Mouse (Mus musculus) forebrain, embryonic 10.5 days (tissue): ENCODE results near the gene Serpinb6b. TPM values are rescaled to one million over a fixed set of nuclear protein-coding genes. Genes with fewer than 3 reads are reported as not detected.

Source experiments
- DNase-seq: peaks from one replicate; pipeline ENCODE4 v3.0.0-alpha.2; 2017; ENCODE audit warnings: low spot score; ENCODE audit errors: extremely low spot score
- H3K27ac ChIP-seq: fragments of 300-500 bp; sonication (generic); 2 replicates; pipeline ENCODE4 v1.5.1; 2016; ENCODE audit warnings: mild to moderate bottlenecking
- H3K27me3 ChIP-seq: fragments of 300-500 bp; sonication (generic); 2 replicates; pipeline ENCODE4 v1.6.1; 2016; ENCODE audit warnings: mild to moderate bottlenecking; ENCODE audit not compliant: poor library complexity, severe bottlenecking
- H3K36me3 ChIP-seq: fragments of 300-500 bp; sonication (generic); replicated peaks from 2 replicates; pipeline ENCODE4 v1.6.1; 2016; ENCODE audit warnings: mild to moderate bottlenecking, moderate library complexity
- H3K4me1 ChIP-seq: fragments of 300-500 bp; sonication (generic); 2 replicates; pipeline ENCODE4 v1.6.1; 2016
- H3K4me3 ChIP-seq: fragments of 300-500 bp; sonication (generic); 2 replicates; pipeline ENCODE4 v1.5.1; 2016; ENCODE audit warnings: mild to moderate bottlenecking, moderate library complexity
- H3K9me3 ChIP-seq: fragments of 300-500 bp; sonication (generic); 2 replicates; pipeline ENCODE4 v1.6.1; 2016; ENCODE audit warnings: mild to moderate bottlenecking, moderate library complexity
- WGBS: fragments of 180-500 bp; shearing (Covaris S2); methylation state at CpG from one replicate; pipeline ENCODE4 v1.1.7; 2016; 5-methylcytosine and 5-hydroxymethylcytosine counted together
- polyA plus RNA-seq: library from polyadenylated mRNA; unstranded; fragments of >200 nt; fragmentation: Nextera tagmentation; extraction: Ambion mirVana; gene quantifications from 2 replicates; pipeline ENCODE4 v1.2.1, GENCODE M21; 2016

The Serpinb6b gene
- polyA plus RNA-seq, 1 experiment from 2014 or later = 0.71 TPM

GRCm38 (mm10) chr13:32963990-32964753 is 837 bp upstream of the Serpinb6b start:
- DNase-seq = no peak
- 0 out of 2 replicates have a peak, but pooled peaks cover 6% of the 10 kb centered on the region for H3K4me1 ChIP-seq
- H3K9me3 ChIP-seq = no peaks in the 10 kb centered on the region
- H3K27me3 ChIP-seq = no peaks in the 10 kb centered on the region
- H3K27ac ChIP-seq = no peak overlapping the region
- 90% methylated on average over 9 of the region's 9 CpGs for WGBS
- H3K4me3 ChIP-seq = no peak overlapping the region
- H3K36me3 ChIP-seq = no peaks in the 10 kb centered on the region

DNA sequence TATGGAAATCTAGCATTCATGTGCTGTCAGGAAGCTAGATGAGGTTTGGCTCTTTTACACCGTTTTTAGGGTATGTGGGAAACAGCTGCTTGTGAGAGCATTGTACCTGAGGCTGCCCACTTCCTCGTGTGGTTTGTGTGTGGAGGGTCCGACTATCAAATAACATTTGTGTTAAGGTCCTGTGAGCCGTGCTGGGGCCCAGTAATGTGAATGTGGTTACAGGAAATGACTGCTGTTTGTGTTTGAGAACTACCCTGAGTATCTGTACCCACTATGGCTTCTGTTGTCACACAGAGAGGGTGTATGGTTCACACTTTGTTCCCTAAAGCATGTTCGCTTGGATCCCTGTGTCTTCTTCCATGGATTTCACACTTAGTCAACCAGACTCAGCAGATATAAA is 1.1 kb downstream of the Serpinb6b start:
- 0 out of 2 replicates have a peak, but pooled peaks cover 6% of the 10 kb centered on the region for H3K4me1 ChIP-seq
- H3K9me3 ChIP-seq = no peaks in the 10 kb centered on the region
- H3K27ac ChIP-seq = no peak overlapping the region
- DNase-seq = no peak
- 87% methylated on average over 5 of the region's 5 CpGs for WGBS
- H3K36me3 ChIP-seq = no peaks in the 10 kb centered on the region
- no peak overlapping the region for H3K4me3 ChIP-seq
- no peaks in the 10 kb centered on the region for H3K27me3 ChIP-seq

GRCm38 (mm10) chr13:32967233-32967632 is 2.2 kb downstream of the Serpinb6b start:
- no peak overlapping the region for H3K4me3 ChIP-seq

GRCm38 (mm10) chr13:32968353-32968984 is 3.5 kb downstream of the Serpinb6b start:
- DNase-seq = no peak
- no peak overlapping the region for H3K4me3 ChIP-seq
- H3K9me3 ChIP-seq = no peaks in the 10 kb centered on the region
- 84% methylated on average over 5 of the region's 5 CpGs for WGBS
- H3K36me3 ChIP-seq = no peaks in the 10 kb centered on the region
- 0 out of 2 replicates have a peak, but pooled peaks cover 6% of the 10 kb centered on the region for H3K4me1 ChIP-seq
- H3K27ac ChIP-seq = no peak overlapping the region
- no peaks in the 10 kb centered on the region for H3K27me3 ChIP-seq

More at GRCm38 (mm10) chr13:32967233-32967632, 2.2 kb downstream of the Serpinb6b start:
- Histone ChIP-seq H3K4me1 (0 out of 2 replicates have a peak, but pooled peaks cover 6% of the 10 kb centered on the region), H3K27ac (no peak overlapping the region), H3K27me3 (no peaks in the 10 kb centered on the region), H3K36me3 (no peaks in the 10 kb centered on the region), H3K9me3 (no peaks in the 10 kb centered on the region)
- DNase-seq = no peak

- H3K4me1 ChIP-seq = 0 out of 2 replicates have a peak, but pooled peaks cover 6% of the 10 kb centered on the region
- H3K36me3 ChIP-seq = no peaks in the 10 kb centered on the region
- no peaks in the 10 kb centered on the region for H3K27me3 ChIP-seq
- no peak overlapping the region for H3K27ac ChIP-seq
- WGBS = 72% methylated on average over 4 of the region's 4 CpGs
- H3K9me3 ChIP-seq = no peaks in the 10 kb centered on the region
- no peak for DNase-seq
- H3K4me3 ChIP-seq = no peak overlapping the region
Measured at GRCm38 (mm10) chr13:32968996-32969640, 4.1 kb downstream of the Serpinb6b start.

- Histone ChIP-seq H3K36me3 (no peaks in the 10 kb centered on the region), H3K4me1 (0 out of 2 replicates have a peak, but pooled peaks cover 6% of the 10 kb centered on the region), H3K9me3 (no peaks in the 10 kb centered on the region), H3K27ac (no peak overlapping the region), H3K4me3 (no peak overlapping the region), H3K27me3 (no peaks in the 10 kb centered on the region)
- 79% methylated on average over 1 of the region's 1 CpGs for WGBS
- DNase-seq = no peak
Measured at GRCm38 (mm10) chr13:32969641-32970040, 4.6 kb downstream of the Serpinb6b start.

DNA sequence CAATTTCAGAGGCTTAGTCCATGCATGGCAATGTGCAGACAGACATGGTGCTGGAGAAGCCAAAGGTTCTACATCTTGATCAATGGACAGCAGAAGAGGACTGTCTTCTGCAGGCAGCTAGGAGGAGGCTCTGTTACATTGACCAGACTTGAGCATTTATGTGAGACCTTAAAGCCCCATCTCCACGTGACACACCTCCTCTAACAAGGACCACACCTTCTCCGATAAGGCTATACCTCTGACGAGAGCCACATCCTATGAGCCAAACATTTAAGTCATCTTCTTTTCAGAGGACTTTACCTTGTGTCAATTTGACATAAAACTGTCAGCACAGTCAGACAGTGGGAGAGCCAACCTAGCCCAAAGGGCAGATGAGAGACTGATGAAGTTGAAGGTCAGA is 5.8 kb downstream of the Serpinb6b start:
- WGBS = 87% methylated on average over 3 of the region's 3 CpGs
- Histone ChIP-seq H3K4me1 (no peaks in the 10 kb centered on the region), H3K27me3 (no peaks in the 10 kb centered on the region), H3K9me3 (no peaks in the 10 kb centered on the region), H3K27ac (no peak overlapping the region), H3K4me3 (no peak overlapping the region), H3K36me3 (no peaks in the 10 kb centered on the region)
- DNase-seq = no peak

DNA sequence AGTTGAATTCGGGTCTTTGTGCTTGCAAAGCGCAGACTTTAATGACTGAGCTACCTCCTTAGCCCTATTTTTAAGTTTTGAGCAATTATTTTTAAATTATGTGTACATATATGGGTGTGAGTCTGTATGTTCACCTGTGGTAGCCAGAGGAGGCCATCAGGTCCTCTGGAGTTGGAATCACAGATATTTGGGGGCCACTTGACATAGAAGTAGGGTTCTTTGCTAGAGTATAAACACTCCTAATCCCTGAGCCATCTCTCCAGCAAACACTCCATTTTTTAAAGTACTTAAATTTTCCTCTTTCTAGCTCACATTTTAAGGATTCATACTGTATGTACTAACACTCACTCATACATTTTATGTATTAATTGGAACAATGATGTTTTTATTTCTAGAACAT is 9.3 kb downstream of the Serpinb6b start:
- Histone ChIP-seq H3K4me1 (no peaks in the 10 kb centered on the region), H3K4me3 (no peak overlapping the region), H3K27me3 (no peaks in the 10 kb centered on the region), H3K36me3 (no peaks in the 10 kb centered on the region), H3K9me3 (no peaks in the 10 kb centered on the region), H3K27ac (no peak overlapping the region)
- WGBS = 84% methylated on average over 2 of the region's 2 CpGs
- DNase-seq = no peak

GRCm38 (mm10) chr13:32974889-32975460 is 10.0 kb downstream of the Serpinb6b start:
- no peak for DNase-seq
- 87% methylated on average over 3 of the region's 3 CpGs for WGBS
- no peak overlapping the region for H3K27ac ChIP-seq
- H3K4me1 ChIP-seq = no peaks in the 10 kb centered on the region
- H3K9me3 ChIP-seq = no peaks in the 10 kb centered on the region
- no peaks in the 10 kb centered on the region for H3K36me3 ChIP-seq
- no peak overlapping the region for H3K4me3 ChIP-seq
- no peaks in the 10 kb centered on the region for H3K27me3 ChIP-seq

DNA sequence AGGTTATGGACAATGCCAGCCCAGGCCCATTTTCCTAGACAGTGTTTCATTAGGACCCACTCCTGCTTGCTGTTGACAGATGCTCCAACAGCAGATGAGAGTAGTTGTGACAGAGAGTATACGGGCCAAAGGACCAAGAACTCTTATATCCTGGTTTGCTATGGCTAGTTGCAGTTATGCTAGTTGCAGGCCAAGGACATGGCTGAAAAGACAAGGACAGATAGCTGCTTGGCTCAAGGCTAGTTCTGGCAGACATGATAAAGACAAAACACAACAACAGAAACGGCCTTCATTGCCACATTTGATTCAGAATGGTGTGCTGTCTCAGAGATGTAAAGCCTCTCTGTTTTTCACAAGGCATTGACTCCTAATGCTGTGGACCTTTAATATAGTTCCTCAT is 10.7 kb downstream of the Serpinb6b start:
- no peak overlapping the region for H3K27ac ChIP-seq
- DNase-seq = no peak
- 83% methylated on average over 2 of the region's 2 CpGs for WGBS
- no peaks in the 10 kb centered on the region for H3K27me3 ChIP-seq
- H3K4me3 ChIP-seq = no peak overlapping the region
- no peaks in the 10 kb centered on the region for H3K4me1 ChIP-seq
- no peaks in the 10 kb centered on the region for H3K9me3 ChIP-seq
- no peaks in the 10 kb centered on the region for H3K36me3 ChIP-seq

- WGBS = 84% methylated on average over 4 of the region's 4 CpGs
- no peak overlapping the region for H3K4me3 ChIP-seq
- no peaks in the 10 kb centered on the region for H3K4me1 ChIP-seq
- H3K36me3 ChIP-seq = no peaks in the 10 kb centered on the region
- H3K9me3 ChIP-seq = no peaks in the 10 kb centered on the region
- no peak overlapping the region for H3K27ac ChIP-seq
- DNase-seq = no peak
- no peaks in the 10 kb centered on the region for H3K27me3 ChIP-seq
Measured at GRCm38 (mm10) chr13:32982556-32983042, 17.6 kb downstream of the Serpinb6b start.

GRCm38 (mm10) chr13:32986256-32986655 is 21.2 kb downstream of the Serpinb6b start:
- Histone ChIP-seq H3K4me3 (no peak overlapping the region), H3K9me3 (no peaks in the 10 kb centered on the region), H3K4me1 (no peaks in the 10 kb centered on the region), H3K27me3 (no peaks in the 10 kb centered on the region), H3K27ac (no peak overlapping the region), H3K36me3 (no peaks in the 10 kb centered on the region)
- DNase-seq = no peak
